Mouse (Mus musculus) bone marrow macrophage, adult 2 months (primary cell): Measurements from ENCODE around the gene Cpne9. TPM values are rescaled to one million over a fixed set of nuclear protein-coding genes. Genes with fewer than 3 reads are reported as not detected.

Experiments used
- H3K27ac ChIP-seq: 2 replicates; pipeline ENCODE4 v1.5.1; 2012; ENCODE audit warnings: low read depth, low read length; ENCODE audit not compliant: insufficient read depth
- H3K4me1 ChIP-seq: 2 replicates; pipeline ENCODE4 v1.6.1; 2012; ENCODE audit warnings: low read length; ENCODE audit not compliant: control insufficient read depth, insufficient read depth
- H3K4me3 ChIP-seq: 2 replicates; pipeline ENCODE4 v1.5.1; 2012; ENCODE audit warnings: mild to moderate bottlenecking, low read length, moderate library complexity; ENCODE audit not compliant: insufficient read depth
- CTCF ChIP-seq: IDR thresholded peaks from 2 replicates; pipeline ENCODE4 v1.5.1; 2012; ENCODE audit warnings: low read depth, mild to moderate bottlenecking, low read length, moderate library complexity
- POLR2A ChIP-seq: IDR thresholded peaks from 2 replicates; pipeline ENCODE4 v1.6.1; 2012; ENCODE audit warnings: mild to moderate bottlenecking, low read depth, low read length, borderline replicate concordance
- polyA plus RNA-seq: library from polyadenylated mRNA; stranded (reverse); fragments of >200 nt; gene quantifications from 2 replicates; pipeline ENCODE4 v1.2.4, GENCODE M21; 2012; ENCODE audit not compliant: missing spikeins, insufficient read depth, insufficient read length

Gene Cpne9
- polyA plus RNA-seq, 1 experiment, result not detected

GRCm38 (mm10) chr6:113263531-113263930 lies 18.6 kb upstream of the Cpne9 start:
- H3K4me3 ChIP-seq, result no peak overlapping the region
- H3K27ac ChIP-seq, result no peak overlapping the region
- TF ChIP-seq CTCF (no peak), POLR2A (no peak)
- peaks cover 2% of the 10 kb centered on the region; the same call in 1 of the 2 replicates for H3K4me1 ChIP-seq

- TF ChIP-seq CTCF, result no peak
- no peak for TF ChIP-seq POLR2A
- Histone ChIP-seq H3K4me1 (peaks cover 2% of the 10 kb centered on the region; the same call in 1 of the 2 replicates), H3K4me3 (no peak overlapping the region), H3K27ac (no peak overlapping the region)
Measured at GRCm38 (mm10) chr6:113264429-113264828, 17.7 kb upstream of the Cpne9 start.

- Histone ChIP-seq H3K4me3 (no peak overlapping the region), H3K4me1 (no peaks in the 10 kb centered on the region), H3K27ac (no peak overlapping the region)
- TF ChIP-seq CTCF (no peak), POLR2A (no peak)
Measured at GRCm38 (mm10) chr6:113266996-113267655, 15.0 kb upstream of the Cpne9 start.

GRCm38 (mm10) chr6:113267988-113268387 lies 14.1 kb upstream of the Cpne9 start:
- no peaks in the 10 kb centered on the region for H3K4me1 ChIP-seq
- no peak overlapping the region for H3K4me3 ChIP-seq
- no peak overlapping the region for H3K27ac ChIP-seq
- no peak for TF ChIP-seq CTCF
- TF ChIP-seq POLR2A, result no peak

- H3K4me3 ChIP-seq, result no peak overlapping the region
- no peak overlapping the region for H3K27ac ChIP-seq
- H3K4me1 ChIP-seq, result no peaks in the 10 kb centered on the region
- no peak for TF ChIP-seq CTCF
- no peak for TF ChIP-seq POLR2A
Measured at GRCm38 (mm10) chr6:113272365-113272764, 9.7 kb upstream of the Cpne9 start.

- H3K4me3 ChIP-seq, result no peak overlapping the region
- no peak overlapping the region for H3K27ac ChIP-seq
- TF ChIP-seq CTCF (no peak), POLR2A (no peak)
- no peaks in the 10 kb centered on the region for H3K4me1 ChIP-seq
Measured at GRCm38 (mm10) chr6:113276846-113277245, 5.3 kb upstream of the Cpne9 start.

- no peak overlapping the region for H3K27ac ChIP-seq
- H3K4me3 ChIP-seq, result no peak overlapping the region
- peaks cover 10% of the 10 kb centered on the region for H3K4me1 ChIP-seq
- TF ChIP-seq CTCF (no peak), POLR2A (no peak)
Measured at GRCm38 (mm10) chr6:113281676-113282075, 431 bp upstream of the Cpne9 start.

- Histone ChIP-seq H3K27ac (no peak overlapping the region), H3K4me3 (no peak overlapping the region), H3K4me1 (peaks cover 10% of the 10 kb centered on the region)
- TF ChIP-seq POLR2A (no peak), CTCF (no peak)
Measured at GRCm38 (mm10) chr6:113282969-113283368, 862 bp downstream of the Cpne9 start.

- Histone ChIP-seq H3K4me3 (no peak overlapping the region), H3K4me1 (peaks cover 10% of the 10 kb centered on the region), H3K27ac (no peak overlapping the region)
- TF ChIP-seq POLR2A (no peak), CTCF (no peak)
Measured at GRCm38 (mm10) chr6:113283500-113283899, 1.4 kb downstream of the Cpne9 start.

GRCm38 (mm10) chr6:113284931-113285330 lies 2.8 kb downstream of the Cpne9 start:
- Histone ChIP-seq H3K4me3 (no peak overlapping the region), H3K4me1 (peaks cover 10% of the 10 kb centered on the region), H3K27ac (no peak overlapping the region)
- no peak for TF ChIP-seq CTCF
- TF ChIP-seq POLR2A, result no peak
